Mouse (Mus musculus) forebrain, embryonic 16.5 days (tissue): ENCODE results near the gene Mex3a. TPM values are rescaled to one million over a fixed set of nuclear protein-coding genes. Genes with fewer than 3 reads are reported as not detected.

ENCODE experiments used
- ATAC-seq: fragments of 200-750 bp; cut with Nextera tagmentation; 2 replicates; pipeline ENCODE4 v1.8.0; 2017; ENCODE audit warnings: mild to moderate bottlenecking, moderate library complexity
- H3K27ac ChIP-seq: fragments of 300-500 bp; sonication (generic); 2 replicates; pipeline ENCODE4 v1.5.1; 2014; ENCODE audit warnings: low read length, control low read depth
- H3K27me3 ChIP-seq: fragments of 300-500 bp; sonication (generic); replicated peaks from 2 replicates; pipeline ENCODE4 v1.6.1; 2014; ENCODE audit warnings: low read length; ENCODE audit not compliant: control insufficient read depth, insufficient read depth
- H3K36me3 ChIP-seq: fragments of 300-500 bp; sonication (generic); 2 replicates; pipeline ENCODE4 v1.6.1; 2014; ENCODE audit not compliant: control insufficient read depth, insufficient read depth
- H3K4me1 ChIP-seq: fragments of 300-500 bp; sonication (generic); replicated peaks from 2 replicates; pipeline ENCODE4 v1.6.1; 2014; ENCODE audit warnings: low read length; ENCODE audit not compliant: control insufficient read depth, insufficient read depth
- H3K4me2 ChIP-seq: fragments of 300-500 bp; sonication (generic); 2 replicates; pipeline ENCODE4 v1.6.1; 2014; ENCODE audit warnings: mild to moderate bottlenecking, low read length, control low read depth
- H3K4me3 ChIP-seq: fragments of 300-500 bp; sonication (generic); replicated peaks from 2 replicates; pipeline ENCODE4 v1.5.1; 2014; ENCODE audit warnings: mild to moderate bottlenecking, low read length, control low read depth
- H3K9ac ChIP-seq: fragments of 300-500 bp; sonication (generic); replicated peaks from 2 replicates; pipeline ENCODE4 v1.6.1; 2014; ENCODE audit warnings: low read depth, low read length, control low read depth
- H3K9me3 ChIP-seq: fragments of 300-500 bp; sonication (generic); 2 replicates; pipeline ENCODE4 v1.6.1; 2016; ENCODE audit warnings: low read length; ENCODE audit not compliant: control insufficient read depth
- WGBS: fragments of 180-500 bp; shearing (Covaris S2); extraction: QIAGEN DNeasy Blood & Tissue Kit; methylation state at CpG from one replicate; pipeline ENCODE4 v1.1.7; 2014; 5-methylcytosine and 5-hydroxymethylcytosine counted together
- polyA plus RNA-seq: library from polyadenylated mRNA; unstranded; fragments of >200 nt; fragmentation: Nextera tagmentation; extraction: Ambion mirVana; gene quantifications from 2 replicates; pipeline ENCODE4 v1.2.1, GENCODE M21; 2015

Gene Mex3a
- polyA plus RNA-seq, 1 experiment from 2014 or later = 46.1 TPM

DNA sequence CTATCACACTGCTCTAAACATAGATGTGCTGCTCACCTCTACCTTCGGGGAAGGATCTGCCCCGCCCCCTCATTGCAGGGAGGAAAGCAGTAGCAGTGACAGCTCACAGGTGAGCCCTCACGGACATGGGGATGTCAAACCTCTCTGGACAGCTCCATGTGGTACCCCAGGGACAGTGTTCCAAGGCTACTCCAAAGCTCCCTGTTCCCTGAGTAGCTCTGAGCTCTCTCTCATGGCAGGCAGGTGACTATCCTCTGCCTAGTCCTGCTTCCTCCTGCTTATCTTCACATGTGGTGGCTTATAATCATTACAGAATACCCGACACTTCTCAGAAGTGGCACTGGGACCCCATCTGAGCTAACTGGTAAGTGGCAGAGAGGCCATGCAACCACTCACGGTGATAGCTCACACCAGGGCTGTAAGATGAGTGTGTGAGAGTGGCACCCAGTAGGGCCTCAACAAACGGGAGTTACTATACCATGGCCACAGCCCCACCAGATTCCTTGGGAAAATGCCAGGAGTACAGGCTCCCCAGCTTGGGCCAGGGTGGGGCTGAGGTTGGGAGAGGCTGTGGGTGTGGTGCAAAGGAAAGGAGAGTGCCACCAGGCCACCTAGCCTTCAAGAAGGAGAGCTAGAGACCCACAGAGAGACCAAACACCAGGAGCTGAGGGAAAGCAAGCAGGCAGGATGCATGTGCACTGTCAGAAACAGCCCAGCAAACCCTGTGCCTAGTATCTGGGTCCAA is 14.7 kb downstream of the Mex3a start:
- Histone ChIP-seq H3K4me1 (peaks cover 18% of the 10 kb centered on the region), H3K36me3 (no peaks in the 10 kb centered on the region), H3K9me3 (no peaks in the 10 kb centered on the region), H3K4me3 (no peak overlapping the region), H3K9ac (no peak overlapping the region), H3K4me2 (no peak overlapping the region), H3K27ac (no peak overlapping the region), H3K27me3 (no peaks in the 10 kb centered on the region)
- no peak for ATAC-seq
- WGBS = 84% methylated on average over 6 of the region's 6 CpGs

DNA sequence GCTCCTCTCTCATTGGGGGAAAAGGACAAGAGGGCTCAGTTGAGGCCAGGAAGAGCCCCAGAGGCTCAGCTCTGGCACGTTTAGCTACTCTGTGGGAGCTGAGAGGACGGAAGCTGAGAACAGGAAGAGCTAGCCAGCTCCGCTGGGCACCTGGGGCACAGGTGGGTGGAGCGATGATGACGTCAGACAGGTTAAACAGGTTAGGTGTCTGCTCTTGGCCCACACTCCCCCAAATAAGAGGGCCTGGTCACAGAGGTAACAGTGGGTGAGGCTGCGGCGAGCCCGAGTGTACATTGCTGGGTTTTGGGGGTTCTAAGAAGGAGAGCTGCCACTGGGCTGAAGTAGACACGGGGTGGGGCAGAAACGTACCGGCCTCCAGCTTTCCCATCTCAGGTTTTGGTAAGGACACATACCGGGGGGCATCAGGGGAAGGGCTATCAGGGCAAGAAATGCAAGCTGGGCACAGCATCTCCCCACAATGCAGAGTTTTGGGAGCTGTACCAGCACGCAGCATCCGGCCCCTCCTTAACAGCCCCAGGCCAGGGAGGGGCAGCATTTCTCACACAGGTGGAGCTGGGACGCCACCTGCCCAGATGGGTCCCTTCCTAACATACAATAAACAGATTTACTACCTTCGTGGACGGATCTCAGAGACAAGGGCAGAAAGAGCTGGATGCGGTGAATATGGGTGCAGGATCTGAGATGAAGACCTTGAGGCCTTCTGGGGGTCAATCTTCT is 16.2 kb downstream of the Mex3a start, which contains the start of gene Rab25:
Gene Rab25 (minus strand): TSS at position 121 of the 738 bp plus-strand sequence.
- 57% methylated on average over 18 of the region's 18 CpGs for WGBS
- ATAC-seq = no peak
- H3K36me3 ChIP-seq = no peaks in the 10 kb centered on the region

DNA sequence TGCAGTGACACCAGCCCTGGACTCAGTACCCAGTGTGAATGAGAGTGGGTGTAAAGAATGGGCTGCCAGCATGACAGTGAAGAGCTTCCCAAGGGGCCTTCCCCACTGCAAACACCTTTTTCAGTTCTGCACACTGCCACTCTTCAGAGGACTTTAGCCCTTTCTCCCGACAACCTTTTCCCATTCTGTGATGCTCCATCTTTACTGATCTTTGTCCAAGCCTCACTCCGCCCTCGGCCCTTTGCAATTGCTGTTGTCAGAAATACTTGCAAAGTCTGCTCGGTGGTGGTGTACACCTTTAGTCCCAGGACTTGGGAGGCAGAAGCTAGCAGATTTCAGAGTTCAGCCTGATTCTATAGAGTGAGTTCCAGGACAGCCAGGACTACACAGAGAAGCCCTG is 19.4 kb downstream of the Mex3a start:
- peaks cover 28% of the 10 kb centered on the region for H3K4me1 ChIP-seq
- no peak overlapping the region for H3K4me2 ChIP-seq
- no peak overlapping the region for H3K4me3 ChIP-seq
- no peaks in the 10 kb centered on the region for H3K27me3 ChIP-seq
- WGBS = 83% methylated on average over 4 of the region's 4 CpGs
- no peak for ATAC-seq
- H3K9ac ChIP-seq = no peak overlapping the region
- no peaks in the 10 kb centered on the region for H3K9me3 ChIP-seq
- no peak overlapping the region for H3K27ac ChIP-seq
- H3K36me3 ChIP-seq = peaks cover 2% of the 10 kb centered on the region; the same call in 1 of the 2 replicates

More for the DNA sequence above, 16.2 kb downstream of the Mex3a start, which contains the start of gene Rab25:
- no peak within 1 kb of the TSS for H3K4me2 ChIP-seq
- no peak within 1 kb of the TSS for H3K9ac ChIP-seq
- H3K4me3 ChIP-seq = no peak within 1 kb of the TSS
- H3K4me1 ChIP-seq = peaks cover 16% of the 10 kb centered on the region
- H3K27ac ChIP-seq = no peak within 1 kb of the TSS
- no peaks in the 10 kb centered on the region for H3K9me3 ChIP-seq
- no peaks in the 10 kb centered on the region for H3K27me3 ChIP-seq

DNA sequence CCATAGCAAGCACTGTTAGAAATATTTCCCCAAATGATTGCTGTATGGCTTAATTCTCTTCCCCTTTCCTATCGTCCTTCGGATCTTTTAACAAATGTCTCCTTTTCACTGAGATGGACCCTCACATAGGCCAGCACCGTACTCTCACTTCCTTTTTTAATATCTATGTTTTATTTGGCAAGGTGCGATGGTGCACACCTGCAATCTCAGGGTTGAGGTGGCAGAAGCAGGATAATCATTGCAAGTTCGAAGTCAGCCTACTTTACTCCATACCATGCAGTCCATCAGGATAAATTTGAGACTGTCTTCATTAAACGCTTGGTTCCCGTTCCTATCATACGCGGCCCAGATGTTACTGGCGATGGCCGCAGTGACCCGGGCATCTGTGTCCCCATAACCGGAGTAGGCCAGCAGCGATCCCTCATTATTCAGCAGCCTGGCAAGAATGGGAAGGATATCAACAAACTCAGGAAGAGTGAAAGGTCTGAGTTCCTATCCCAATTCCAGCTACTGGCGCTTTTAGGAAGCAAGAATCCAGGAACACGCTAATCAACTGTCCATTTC is 20.0 kb downstream of the Mex3a start:
- Histone ChIP-seq H3K4me1 (peaks cover 28% of the 10 kb centered on the region), H3K9ac (peak overlapping the region; percentile 55), H3K27me3 (no peaks in the 10 kb centered on the region), H3K4me3 (peak overlapping the region; percentile 99), H3K27ac (no peak overlapping the region; the same call in 1 of the 2 replicates), H3K4me2 (peak overlapping the region; percentile 65), H3K9me3 (no peaks in the 10 kb centered on the region), H3K36me3 (peaks cover 6% of the 10 kb centered on the region; the same call in 1 of the 2 replicates)
- ATAC-seq = no peak
- 22% methylated on average over 16 of the region's 16 CpGs for whole genome bisulfite sequencing

DNA sequence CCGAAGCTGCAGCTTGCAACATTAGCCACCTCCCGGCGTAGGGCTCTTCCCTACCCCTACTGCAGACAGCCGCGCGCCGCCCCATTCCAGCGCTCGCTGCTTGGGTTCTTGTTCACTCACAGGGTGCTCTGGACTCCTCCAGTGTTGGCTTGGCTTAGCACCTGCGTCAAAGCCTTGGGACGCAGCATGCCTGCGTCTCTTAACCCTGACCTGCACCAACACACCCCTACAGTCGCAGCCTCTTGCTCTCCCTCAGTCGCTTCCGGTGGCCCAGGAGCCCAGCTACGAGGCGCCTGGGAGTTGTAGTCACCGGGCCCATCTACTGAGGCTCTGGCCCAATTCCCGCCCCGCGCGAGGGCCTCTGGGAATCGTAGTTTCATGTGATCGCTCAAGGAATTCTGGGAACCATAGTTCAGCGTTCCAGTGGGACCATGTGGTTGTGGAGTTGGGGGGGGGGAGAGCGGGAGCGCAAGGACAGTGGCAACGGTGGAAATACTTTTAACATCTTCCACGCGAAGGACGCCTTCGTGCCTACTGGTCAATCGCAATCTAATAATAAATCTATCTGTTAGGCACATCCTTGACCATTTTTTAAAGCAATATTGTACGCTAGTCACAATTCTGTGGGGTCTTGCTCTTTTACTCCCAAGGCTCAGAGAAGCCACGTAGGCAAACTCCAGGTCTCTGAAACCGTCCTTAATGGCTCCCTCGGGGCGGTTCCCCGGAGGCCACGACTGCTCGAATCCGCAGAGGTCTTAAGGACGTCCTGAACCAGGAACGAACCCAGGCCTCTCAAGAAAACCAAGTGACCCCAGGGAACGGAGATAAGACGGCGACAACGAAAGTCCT is 20.7 kb downstream of the Mex3a start, which contains the start of gene Lamtor2:
Gene Lamtor2 (minus strand): TSS at position 399 of the 849 bp plus-strand sequence.
- Histone ChIP-seq H3K27me3 (no peaks in the 10 kb centered on the region), H3K9me3 (no peaks in the 10 kb centered on the region), H3K27ac (peak within 1 kb of the TSS; percentile 95), H3K9ac (peak within 1 kb of the TSS; percentile 94), H3K4me2 (peak within 1 kb of the TSS; percentile 95), H3K4me1 (peaks cover 28% of the 10 kb centered on the region), H3K36me3 (peaks cover 6% of the 10 kb centered on the region; the same call in 1 of the 2 replicates), H3K4me3 (peak within 1 kb of the TSS; percentile 99)
- ATAC-seq = peak; percentile 93
- WGBS = under 1% methylated on average over 48 of the region's 48 CpGs

DNA sequence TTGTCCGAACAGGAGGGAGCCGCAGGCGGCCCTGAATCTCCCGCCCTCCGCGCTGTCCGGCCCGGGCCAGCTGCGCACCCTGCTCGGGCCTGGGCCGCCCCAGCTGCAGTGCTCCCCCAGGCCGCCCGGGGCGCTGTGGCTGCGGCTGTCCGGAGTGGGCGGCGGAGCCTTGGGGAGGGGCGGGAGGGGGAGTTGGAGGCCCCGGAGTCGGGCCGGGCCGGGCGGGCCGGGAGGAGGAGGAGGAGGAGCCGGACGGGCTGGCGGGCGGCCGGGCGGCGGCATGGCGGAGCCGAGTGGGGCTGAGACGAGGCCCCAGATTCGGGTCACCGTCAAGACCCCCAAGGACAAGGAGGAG is 21.3 kb downstream of the Mex3a start, which contains the start of gene Ubqln4:
Gene Ubqln4 (plus strand): TSS at position 234 of the 355 bp plus-strand sequence.
- Histone ChIP-seq H3K9ac (peak within 1 kb of the TSS; percentile 94), H3K4me2 (peak within 1 kb of the TSS; percentile 95), H3K9me3 (no peaks in the 10 kb centered on the region), H3K27ac (peak within 1 kb of the TSS; percentile 95), H3K4me3 (peak within 1 kb of the TSS; percentile 99), H3K36me3 (peaks cover 6% of the 10 kb centered on the region; the same call in 1 of the 2 replicates), H3K4me1 (peaks cover 28% of the 10 kb centered on the region), H3K27me3 (no peaks in the 10 kb centered on the region)
- 0% methylated on average over 27 of the region's 37 CpGs for WGBS
- ATAC-seq = peak; percentile 81

DNA sequence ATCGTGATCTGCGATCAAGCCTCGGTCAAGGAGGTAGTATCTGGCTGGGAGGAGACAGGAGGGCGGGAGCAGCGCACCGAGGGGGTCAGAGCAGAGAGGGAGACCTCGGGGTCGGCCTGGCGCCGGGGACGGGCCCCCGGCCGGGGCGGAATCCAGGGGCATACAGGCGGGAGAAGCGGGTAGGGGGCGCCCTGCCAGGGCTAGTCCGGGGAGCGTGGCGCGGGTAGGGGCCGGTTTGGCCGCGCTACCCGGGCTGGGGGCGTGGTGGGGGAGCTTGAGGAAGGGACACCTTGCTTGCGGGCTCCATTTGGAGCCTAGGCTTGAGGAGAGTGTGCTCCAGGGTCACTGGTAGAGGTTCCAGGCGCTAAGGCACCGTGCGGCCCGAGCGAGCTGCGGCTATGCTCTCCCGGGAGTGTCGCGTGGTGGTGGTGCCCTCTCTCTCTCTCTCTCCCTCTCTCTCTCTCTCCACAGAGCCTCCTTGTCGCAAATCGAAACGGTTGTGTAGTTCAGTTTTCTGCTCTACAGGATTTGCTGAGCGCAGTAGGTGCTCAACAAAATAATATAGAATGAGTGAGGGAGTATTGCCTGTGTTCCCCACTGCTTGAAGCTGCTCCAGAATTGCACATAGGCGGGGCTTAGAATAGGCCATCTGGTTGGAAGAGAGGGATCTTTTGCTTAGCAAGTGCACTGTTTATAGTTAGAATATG is 21.8 kb downstream of the Mex3a start:
- WGBS = under 1% methylated on average over 41 of the region's 41 CpGs
- H3K4me1 ChIP-seq = peaks cover 28% of the 10 kb centered on the region
- peak; percentile 24 for ATAC-seq
- H3K27ac ChIP-seq = peak overlapping the region; percentile 95
- H3K9me3 ChIP-seq = no peaks in the 10 kb centered on the region
- H3K27me3 ChIP-seq = no peaks in the 10 kb centered on the region
- H3K36me3 ChIP-seq = peaks cover 8% of the 10 kb centered on the region; the same call in 1 of the 2 replicates
- peak overlapping the region; percentile 99 for H3K4me3 ChIP-seq
- peak overlapping the region; percentile 94 for H3K9ac ChIP-seq
- H3K4me2 ChIP-seq = peak overlapping the region; percentile 95

DNA sequence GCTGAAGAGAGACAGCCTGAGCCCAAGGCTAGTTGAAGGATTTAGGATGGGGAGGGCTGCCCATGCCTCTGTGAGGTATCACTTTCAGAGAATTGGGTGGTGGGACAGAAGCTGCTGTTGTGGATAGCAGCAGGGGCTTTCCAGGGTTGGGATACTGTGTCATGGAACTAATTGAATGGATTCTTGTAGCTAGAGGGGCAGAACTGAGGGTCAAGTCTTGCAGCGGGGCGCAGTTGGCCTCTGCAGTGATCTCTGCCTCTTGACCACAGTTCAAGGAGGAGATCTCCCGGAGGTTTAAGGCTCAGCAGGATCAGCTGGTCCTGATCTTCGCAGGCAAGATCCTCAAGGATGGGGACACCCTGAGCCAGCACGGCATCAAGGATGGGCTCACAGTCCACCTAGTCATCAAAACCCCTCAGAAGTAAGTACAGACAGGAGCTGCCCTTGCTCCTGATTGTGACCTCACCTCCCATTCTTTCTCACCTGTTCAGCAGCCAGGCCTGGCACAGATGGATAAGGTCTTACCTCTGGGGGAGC is 22.9 kb downstream of the Mex3a start:
- Histone ChIP-seq H3K36me3 (peaks cover 12% of the 10 kb centered on the region; the same call in 1 of the 2 replicates), H3K27ac (no peak overlapping the region), H3K9ac (no peak overlapping the region), H3K4me1 (peaks cover 28% of the 10 kb centered on the region), H3K4me3 (no peak overlapping the region), H3K9me3 (no peaks in the 10 kb centered on the region), H3K4me2 (peak overlapping the region; percentile 95), H3K27me3 (no peaks in the 10 kb centered on the region)
- WGBS = 89% methylated on average over 5 of the region's 5 CpGs
- no peak for ATAC-seq
